Mouse (Mus musculus) cerebellum, adult 2 months (tissue): ENCODE measurements at regions not wholly inside any gene's neighbourhood (a gene's known extent, or its start where the extent isn't known, plus 50 kb on each side); places are given as distances from the start of the nearest gene placed in this dataset.

Experiments used
- CTCF ChIP-seq: fragments of 200-500 bp; IDR thresholded peaks from 2 replicates; pipeline ENCODE4 v1.5.1; 2011; ENCODE audit warnings: low read depth, mild to moderate bottlenecking, control low read depth, low read length, moderate library complexity, borderline replicate concordance; ENCODE audit not compliant: insufficient read depth
- POLR2A ChIP-seq: fragments of 200-500 bp; IDR thresholded peaks from 2 replicates; pipeline ENCODE4 v1.6.1; 2011; ENCODE audit warnings: low read length, control low read depth, borderline replicate concordance; ENCODE audit not compliant: insufficient read depth

GRCm38 (mm10) chr9:88163025-88163780 is 163.8 kb upstream of the Nt5e start:
- TF ChIP-seq POLR2A (no peak), CTCF (no peak)
